Mouse (Mus musculus) skeletal muscle tissue, adult 2 months (tissue): ENCODE measurements at regions not wholly inside any gene's neighbourhood (a gene's known extent, or its start where the extent isn't known, plus 50 kb on each side); places are given as distances from the start of the nearest gene placed in this dataset.
"Not testable (repeated sequence)": the region's sequence is repeated elsewhere in the genome, so short reads cannot be mapped to it uniquely, and the experiment has no call there.

ENCODE experiments used
- DNase-seq: peaks from one replicate; pipeline ENCODE4 v3.0.0-alpha.2; 2012; ENCODE audit warnings: low read depth, low spot score

DNA sequence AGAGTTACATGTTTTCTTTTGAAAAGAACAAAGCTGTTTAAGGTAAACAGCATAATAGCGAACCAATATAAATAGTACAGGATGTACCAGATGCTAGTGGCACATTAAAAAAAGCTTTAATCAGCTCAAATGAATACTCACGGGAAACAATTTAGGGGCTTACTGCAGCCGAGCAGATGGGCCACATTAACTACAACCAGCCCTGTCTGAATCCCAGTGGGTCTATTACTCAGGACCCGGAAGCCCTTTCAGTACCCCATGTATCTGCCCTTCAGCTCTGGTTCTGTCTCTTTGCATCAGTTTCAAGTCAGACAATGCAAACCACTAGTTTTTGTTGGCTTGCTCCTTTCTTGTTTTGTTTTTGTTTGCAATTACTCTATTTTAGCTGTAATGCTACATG is 210.9 kb upstream of the Crbn start:
- no peak for DNase-seq

DNA sequence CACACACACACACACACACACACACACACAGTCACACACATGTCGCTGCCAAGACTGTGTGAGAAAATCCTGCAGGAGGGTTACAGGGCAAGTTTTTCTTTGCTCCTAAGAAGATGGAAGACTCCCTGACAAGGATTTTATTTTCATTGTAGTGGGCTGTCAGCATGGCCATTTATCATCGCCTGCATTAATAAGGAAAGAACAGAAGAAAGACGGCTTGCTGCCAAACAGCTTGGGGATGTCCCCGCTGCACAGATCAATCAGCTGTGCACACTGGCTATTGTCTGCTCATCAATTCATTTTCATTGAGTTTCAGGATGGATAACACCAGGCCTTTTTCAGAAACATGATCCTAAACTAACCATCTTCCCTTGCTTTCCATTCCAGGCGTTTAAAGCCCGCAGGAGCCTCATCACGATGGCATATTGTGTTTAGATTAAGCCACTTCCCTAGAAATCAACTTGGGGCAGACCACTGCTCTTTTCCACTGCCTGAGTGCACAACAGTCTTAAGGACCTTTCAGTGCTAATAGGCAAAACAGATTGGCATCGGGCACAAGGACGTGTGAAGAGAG is 213.1 kb upstream of the Crbn start:
- DNase-seq = no peak

DNA sequence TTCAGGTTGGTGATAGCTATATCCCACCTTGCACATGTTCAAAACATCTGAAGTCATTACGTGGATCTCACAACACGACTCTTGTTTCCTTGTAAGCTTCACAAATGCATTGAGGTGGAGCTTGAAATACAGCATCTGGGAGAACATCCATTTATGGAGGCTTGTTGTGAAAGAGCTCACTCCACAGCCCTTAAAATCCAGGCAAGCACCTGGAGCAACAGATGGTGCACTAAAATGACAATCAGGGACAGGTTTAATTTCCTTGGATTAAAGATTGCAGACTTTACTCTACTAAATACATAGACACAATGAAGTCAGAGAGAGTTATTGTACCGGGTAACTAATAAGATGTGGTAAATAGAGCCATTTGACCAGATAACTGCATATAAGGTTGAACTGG is 219.2 kb upstream of the Crbn start:
- DNase-seq = no peak

DNA sequence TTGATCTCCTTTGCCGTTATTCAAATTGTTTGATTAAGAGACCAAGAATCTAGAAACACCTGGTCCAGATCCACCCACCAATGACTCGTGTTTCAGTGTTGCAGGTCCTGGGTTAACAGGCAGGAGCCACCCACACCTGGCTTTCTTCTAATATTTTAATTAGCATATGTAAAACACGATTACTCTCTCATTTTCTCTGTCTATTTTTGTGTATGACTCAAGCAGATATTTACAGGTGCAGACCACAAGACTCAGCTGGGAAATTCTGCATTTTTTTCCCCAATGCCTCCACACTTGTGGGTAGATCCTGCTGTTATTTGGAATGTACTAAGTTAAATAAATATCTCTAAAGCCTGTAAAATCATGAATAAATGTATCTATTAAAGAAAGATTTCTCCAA is 245.3 kb upstream of the Crbn start:
- no peak for DNase-seq

DNA sequence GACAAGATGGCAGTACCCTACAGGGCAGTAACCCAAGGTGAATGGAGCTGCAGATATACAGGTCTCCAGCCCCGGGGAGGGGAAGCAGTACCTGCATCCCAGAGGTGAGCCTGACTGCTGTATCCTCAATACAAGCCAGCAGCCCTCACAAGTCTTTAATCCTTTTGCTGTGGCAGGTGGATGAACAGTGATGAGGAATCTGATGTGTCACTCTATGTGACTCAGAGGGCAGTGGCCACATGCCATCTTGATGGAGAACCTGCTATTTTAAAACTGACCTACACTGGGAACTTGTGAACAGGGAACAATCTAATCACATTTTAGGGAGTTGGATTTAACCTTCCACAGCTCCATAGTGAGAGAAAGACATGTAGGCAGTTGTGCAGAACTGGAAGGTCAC is 251.7 kb upstream of the Crbn start:
- no peak for DNase-seq

DNA sequence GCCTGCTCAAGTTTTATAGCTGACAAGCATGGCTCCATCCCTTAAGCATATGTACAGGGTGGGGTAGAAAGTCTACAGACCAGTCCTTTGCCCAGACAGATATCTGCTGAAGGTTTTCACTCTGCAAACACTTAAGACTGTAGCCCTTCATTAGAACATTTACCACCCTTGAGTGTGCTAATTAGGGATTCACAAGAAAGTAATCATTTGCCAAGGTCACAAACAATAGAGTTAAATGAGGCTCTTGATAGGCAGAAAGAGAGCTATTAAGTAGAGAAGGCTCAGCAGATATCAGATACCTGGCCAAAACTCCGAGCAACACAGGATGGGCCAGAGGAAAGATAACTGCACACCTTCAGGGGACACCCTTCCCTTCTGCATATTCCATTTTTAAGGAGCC is 252.3 kb upstream of the Crbn start:
- DNase-seq = no peak

DNA sequence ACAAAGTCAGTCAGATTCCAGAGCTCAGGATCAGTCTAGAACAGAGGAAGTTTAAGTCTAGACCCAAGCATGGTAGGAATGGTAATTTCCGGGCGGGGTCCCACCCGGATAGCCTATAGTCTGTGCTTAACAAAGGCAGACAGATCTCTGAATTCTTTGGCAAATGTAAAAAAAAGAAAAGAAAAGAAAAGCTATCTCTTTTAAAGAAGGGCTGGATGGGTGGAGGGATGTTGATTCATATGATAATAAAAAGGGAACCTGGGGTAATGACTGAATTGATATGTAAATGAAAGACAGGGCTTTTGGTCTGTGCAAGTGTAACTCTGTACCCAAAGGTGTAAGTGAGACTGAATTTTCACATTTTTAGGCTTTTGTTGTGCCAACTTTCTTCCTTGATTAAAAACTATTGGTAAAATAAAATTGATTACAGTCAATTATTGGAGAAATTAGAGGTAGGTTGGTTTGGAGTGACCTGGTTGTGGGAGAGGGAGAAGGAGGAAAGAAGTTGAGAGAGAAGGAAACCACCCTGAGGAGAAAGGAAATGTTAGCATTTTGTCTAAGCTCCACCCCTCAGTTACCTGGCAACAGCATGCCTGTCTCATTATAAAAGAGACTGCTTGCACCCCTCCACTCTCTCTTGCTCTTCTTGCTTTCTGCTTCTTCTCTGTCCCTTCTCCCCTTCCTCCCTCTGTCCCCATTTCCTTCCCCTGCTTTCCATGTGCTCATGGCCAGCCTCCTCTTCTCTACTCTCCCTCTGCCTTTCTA is 259.3 kb upstream of the Crbn start:
- no peak for DNase-seq

DNA sequence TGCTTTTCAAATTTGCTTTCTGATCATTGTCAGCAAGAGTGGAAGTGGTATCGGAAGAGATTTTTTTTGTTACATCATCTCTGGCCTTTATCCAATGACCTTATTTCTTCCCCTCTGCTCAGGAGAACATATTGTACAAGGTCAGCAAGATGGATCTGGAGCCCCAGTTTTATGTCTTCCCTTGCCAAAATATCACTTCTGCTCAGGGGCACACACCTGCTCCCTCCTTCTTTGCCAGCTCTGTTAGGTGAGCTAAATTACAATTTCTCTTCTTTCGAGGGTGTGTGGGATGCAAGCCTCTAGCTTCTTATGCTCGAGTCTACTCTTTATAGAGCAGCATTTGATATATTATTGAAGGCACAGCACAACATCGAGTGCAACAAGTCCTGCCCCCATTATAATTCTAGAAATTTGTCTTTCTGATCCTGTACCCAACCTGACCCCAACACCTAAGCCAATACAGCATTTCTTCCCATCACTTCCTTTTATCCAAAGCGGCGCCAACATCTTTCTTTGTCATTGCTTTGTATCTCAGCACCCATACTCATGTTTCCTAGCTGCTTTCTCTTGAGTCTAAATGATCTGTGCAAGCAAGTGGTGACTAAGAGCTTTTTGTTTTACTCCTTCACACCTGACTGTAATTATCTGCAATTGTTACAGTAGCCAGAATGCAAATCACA is 263.1 kb upstream of the Crbn start:
- DNase-seq = no peak

DNA sequence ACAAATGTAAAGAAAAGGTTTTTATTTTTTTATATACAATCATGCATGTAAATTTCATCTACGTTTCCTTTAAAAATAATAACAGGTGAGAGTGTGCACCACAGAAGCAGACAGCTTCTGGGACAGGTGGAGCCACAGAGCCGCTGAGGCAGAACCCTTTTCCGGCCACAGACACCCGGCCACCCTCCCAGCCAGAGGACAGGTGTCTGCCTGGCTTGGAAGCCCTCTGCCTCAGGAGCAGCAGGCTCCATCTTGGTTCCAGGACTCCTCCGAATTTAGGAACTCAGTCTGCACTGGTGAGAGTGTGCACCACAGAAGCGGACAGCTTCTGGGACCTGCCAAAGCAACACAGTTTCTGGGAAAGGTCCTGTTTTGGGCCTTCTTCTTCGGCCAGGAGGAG is 270.6 kb upstream of the Crbn start:
- no peak for DNase-seq

DNA sequence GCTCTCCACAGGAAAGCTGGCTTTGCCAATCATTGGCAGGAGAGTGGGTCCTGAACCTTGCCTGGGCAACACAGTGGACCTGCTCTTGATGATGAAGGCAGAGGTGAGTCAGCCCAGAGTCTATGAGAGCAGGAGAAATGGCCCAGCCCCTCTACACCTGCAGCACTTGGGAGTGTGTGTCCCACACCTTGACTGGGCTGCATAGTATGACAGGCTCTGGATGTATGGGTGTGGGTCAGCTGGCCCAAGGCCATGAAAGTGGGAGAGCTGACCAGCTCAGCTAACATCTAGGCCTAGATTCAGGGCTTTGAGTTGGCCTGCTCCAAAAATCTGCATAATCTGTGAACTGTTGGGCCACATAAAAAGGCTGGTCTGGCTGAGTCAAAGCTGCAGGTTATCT is 292.7 kb upstream of the Crbn start:
- no peak for DNase-seq

DNA sequence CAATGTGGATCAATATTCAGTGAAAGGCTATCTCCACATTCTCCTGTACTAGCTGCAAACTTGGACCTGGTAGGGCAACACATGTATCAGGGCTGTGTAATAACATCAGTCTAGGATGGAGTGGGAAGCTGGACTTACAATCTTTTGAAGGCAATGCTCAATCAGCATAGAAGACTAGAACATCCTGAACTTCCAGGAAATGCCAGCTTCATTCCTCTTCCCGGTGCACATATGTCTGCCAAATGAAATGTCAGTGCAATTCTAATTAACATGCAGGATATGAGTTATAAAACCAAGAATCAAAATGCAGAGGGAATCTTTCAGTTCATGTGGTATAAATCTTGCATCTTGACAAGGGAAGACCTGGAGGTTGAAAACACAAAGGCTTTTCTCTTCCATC is 328.8 kb upstream of the Crbn start:
- no peak for DNase-seq

DNA sequence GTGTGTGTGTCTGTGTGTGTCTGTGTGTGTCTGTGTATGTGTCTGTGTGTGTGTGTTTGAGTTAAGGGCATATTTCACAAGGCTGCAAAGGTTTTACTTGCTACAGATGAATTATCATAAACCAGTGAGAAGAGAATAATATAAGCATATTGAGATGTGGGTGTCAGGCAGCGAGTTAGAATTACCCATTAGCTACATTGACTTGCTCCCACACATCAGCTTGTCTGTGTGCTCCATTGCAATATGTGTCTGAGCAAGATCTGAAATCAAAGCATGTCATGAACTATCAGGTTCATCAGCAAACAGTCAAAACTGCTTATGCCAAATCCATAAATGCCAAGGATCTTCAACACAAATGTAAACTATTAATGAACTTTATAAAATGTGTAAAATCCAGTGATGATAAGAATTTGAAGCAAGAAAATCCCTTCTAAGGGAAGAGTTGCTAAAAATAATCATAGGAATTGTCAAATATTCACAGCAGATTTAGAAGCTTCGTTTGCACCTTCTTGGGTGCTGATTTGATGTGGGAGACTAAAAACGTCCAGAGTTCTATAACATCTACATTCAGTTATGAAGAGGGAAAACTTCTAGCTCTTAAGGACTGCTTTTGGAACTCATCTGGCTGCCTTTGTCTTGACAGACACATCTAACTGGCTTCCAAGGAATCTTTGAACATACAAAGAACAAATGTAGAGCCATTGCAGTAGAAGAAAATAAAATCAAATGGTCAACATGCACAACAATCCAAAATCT is 361.7 kb upstream of the Lrrn1 start:
- DNase-seq = no peak

DNA sequence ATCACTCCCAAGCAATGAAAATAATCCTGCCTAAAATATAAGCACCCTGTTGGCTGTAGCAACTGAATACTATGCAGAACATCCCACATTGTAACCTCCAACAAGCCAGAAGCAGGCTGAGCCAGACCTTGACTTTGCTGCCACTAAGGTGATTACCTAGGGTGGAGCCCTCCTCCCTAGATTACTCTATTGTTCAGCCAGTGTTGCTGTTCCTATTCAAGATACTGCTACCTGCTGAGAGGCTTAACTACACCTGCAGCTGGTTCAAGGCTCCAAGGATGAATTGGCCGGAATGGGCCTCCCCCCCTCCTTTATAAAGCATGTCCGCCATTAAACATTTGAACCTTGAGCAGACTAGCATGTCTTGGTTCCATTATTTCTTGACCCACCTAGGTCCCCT is 311.3 kb upstream of the Lrrn1 start:
- no peak for DNase-seq

DNA sequence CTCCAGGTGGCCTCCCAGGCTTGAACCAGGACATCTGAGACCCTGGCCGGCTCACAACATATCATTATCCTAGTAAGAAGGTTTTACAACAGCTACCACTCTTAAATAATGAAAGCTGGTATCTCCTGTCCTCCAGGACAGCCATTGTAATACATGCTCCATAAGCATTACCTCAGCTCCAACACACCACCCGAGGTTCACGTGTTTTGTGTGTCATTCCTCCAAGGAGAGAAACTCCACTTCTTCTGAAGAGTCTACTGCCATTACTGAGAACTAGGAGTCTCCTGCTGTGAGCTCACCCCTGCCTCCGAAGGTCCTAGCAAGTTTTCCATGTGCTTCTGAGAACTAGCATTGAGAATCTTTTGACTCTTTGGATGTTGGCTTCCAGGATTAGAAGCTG is 310.8 kb upstream of the Lrrn1 start:
- no peak for DNase-seq

DNA sequence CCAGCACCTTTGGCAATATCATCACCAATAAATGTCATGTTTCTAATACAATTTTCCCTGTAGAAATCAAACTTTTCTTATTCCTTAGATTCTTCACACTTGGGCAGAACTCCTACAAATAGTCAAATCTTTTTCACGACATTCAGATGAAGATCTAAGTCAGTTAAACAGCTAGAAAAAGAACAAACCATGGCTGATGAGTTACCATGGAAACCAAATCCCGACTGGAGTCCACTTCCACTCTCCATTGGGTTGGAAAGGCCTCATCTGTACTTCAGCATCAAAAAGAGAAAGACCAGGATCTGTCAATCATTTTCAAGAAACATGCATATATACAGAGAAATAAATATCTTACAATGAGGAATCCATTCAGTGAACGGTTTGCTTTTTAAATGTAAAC is 307.0 kb upstream of the Lrrn1 start:
- no peak for DNase-seq

DNA sequence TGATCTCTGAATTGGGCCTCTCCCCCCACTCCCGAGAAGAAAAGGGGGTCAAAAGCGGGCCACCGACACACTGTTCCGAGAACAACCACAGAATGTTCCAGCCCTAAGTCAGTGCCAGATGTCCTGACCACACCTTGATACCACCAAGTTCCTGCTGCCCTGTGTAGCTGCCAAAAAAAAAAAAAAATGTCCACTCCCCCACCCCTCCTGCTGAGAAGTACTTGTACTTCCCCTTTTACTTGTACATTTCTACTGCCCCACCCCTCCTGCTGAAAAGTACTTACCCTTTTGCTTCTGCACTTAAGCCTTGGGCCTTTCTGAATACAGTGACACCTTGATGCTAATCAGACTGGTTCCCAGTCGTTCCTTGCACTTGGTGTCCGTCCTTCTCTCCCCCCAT is 299.7 kb upstream of the Lrrn1 start:
- not testable (repeated sequence) for DNase-seq

DNA sequence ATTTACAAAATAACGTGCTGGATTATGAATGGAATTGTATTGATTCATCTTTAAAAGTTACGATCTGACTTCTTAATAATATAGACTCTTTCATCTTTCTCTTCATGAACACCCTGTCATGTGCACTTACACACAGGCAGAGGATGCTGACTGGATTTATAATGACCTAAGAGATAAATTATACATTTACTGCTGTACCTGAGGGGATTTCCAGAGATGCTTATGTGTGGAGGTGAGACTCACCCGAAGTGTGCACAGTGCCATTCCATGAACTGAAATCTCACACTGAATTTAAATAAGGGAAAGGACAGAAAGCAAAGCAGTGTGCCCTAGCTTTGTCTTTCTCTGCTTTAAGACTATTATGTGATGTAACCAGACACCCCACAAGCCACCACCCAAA is 291.9 kb upstream of the Lrrn1 start:
- DNase-seq = no peak

DNA sequence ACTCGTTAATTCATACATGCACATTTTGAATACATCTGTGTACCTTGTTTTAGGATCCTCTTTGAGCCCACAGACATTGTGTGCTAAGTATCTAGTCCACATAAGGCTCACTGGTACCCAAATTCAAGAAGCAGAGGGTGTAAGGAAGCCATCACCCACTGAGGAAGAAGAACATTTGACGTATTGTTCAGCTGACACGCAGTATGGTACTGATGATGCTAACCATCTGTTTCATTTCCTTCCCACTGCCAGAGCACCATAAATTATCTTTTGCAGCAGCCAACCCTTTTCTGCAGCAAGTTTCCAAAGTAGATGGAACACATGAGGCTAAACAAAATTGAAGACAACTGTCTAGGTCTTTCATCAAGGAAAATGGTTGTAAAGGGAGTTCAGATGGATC is 285.6 kb upstream of the Lrrn1 start:
- DNase-seq = no peak

DNA sequence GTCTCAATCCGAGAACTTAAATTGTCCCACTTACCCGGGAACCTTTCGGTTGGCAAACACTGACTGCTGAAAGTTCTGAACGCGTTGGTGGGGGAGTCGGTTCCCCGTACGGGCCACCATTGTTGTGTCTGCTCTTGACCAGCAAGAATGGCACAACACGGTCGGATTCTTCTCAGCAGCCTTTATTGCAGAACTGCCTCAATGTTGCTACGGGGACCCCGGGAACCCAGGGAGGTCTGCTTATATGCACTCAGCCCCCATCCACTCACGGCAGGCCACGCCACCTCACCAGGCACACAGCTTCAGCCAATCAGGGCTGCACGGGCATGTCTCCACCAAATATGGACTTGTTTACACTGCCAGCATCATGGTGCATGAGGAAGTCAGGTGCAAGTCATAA is 249.2 kb upstream of the Lrrn1 start:
- no peak for DNase-seq

DNA sequence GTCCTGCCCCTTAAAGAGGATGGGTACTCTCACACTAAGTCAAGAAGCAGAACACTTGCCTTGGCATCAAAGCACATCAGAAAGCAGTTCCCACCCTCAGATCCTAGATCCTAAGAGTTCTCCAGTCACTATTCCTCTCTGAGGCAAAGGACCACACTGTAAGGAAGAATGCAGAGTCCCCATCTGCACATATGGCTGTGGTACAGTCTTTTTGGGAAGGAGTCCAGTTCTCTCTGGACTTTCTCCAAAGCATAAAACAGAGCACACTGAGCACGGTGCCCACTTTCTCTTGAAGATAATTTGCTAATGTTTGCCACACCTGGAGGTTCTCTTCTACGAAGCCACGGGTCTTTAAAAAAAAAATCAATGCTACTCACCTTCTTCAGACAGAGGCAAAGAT is 238.7 kb upstream of the Lrrn1 start:
- DNase-seq = no peak

DNA sequence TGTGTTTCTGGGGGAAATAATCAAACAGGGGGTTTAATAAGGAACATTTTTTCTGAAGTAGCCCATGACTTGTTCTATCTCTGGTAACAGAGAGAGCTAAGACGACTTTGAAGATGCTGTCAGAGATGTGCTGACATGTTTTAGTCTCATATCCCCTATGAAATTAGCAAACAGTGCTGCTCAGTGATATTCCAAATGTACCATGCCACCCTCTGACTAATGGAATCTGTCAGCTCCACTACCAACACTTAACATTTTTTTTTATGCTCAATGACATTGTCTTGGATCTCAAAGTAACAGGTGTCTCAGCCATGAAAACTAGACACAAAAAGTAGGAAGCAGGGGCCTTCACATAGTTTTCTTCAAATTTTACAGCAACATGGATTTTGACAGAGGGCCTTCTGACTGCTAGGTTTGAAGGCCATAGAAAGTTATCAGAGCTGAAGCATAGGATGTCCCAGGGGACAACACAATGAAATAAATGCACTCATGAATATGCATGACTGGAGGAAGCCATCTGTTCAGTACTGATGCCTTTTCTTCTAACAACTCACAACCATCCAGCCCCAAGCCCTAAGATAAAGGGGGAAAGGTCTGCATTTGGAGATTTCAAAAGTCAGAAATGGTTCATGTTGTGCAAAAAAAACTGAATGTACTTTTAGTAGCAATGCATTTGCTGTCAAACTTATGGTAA is 225.7 kb upstream of the Lrrn1 start:
- no peak for DNase-seq

DNA sequence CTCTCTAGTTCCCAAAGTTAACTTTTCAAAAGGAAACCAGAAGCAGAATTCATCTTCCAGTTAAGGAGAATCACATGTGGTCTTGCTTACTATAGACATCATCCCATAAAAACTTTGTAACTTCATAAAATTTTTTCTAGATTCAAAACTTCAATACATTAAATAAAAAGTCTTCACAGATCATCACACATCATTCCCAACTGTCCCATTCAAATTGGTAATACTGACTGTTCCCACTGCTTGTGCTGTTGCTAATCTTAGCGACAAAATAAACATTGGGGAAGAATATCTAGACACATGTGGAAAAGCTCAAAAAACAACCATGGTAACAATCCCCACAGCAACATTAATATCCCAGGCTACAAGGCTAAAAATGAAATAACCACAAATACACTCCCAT is 210.0 kb upstream of the Lrrn1 start:
- DNase-seq = no peak
